8 mouse cellular contexts compared by ENCODE assay signal in genomic region chr7:126693256-126693655, GRCm38 (mm10). TPM values are rescaled to one million over a fixed set of nuclear protein-coding genes. Genes with fewer than 3 reads are reported as not detected.
A peak's percentile ranks its signal among the peaks of the same experiment; 100 is the strongest.
DNase-seq lines count a peak whose midpoint lies in the region; ATAC-seq and TF ChIP-seq lines count a peak whose summit lies in the region.

No protein-coding gene starts in this region.

- peaks cover 14 to 36% of the 10 kb centered on the region in 2 experiments for H3K4me1 ChIP-seq in CH12.LX (ENCODE audit: control insufficient read depth in 1 of 2, insufficient read depth in 2 of 2)

- H3K36me3 ChIP-seq in CH12.LX (replicated peaks in 1 of 2; ENCODE audit: control insufficient read depth in 1 of 2, insufficient read depth in 1 of 2, low read length in 1 of 2): peaks cover 29 to 57% of the 10 kb centered on the region in 2 experiments

- peak; percentile 94 for TF ChIP-seq RAD21 in CH12.LX (IDR thresholded peaks at IDR 0.05; ENCODE audit: low read depth, low read length)

- no peak overlapping the region for H3K4me2 ChIP-seq in CH12.LX (ENCODE audit: insufficient read depth, low read depth, poor library complexity, severe bottlenecking)

- TF ChIP-seq POLR2A in CH12.LX (IDR thresholded peaks at IDR 0.05; ENCODE audit: low read depth, low read length): no peak

- dilution Hi-C loops in CH12.LX (cut with MboI; ENCODE audit: extremely low pct_ligation_motif_present, extremely low pct_unique_long_range_greater_than_20kb, low sequenced_read_pairs): no loop called here

- in situ Hi-C loops in CH12.LX (cut with MboI; ENCODE audit: low pct_ligation_motif_present, low pct_unique_long_range_greater_than_20kb, low sequenced_read_pairs): loop anchor here (5.0 kb wide), 2 partner anchors 51 to 494 kb away; no protein-coding TSS in a partner anchor

- H3K27ac ChIP-seq in CH12.LX (ENCODE audit: insufficient read depth, low read depth): no peak overlapping the region

- peaks cover 24% of the 10 kb centered on the region for H3K79me2 ChIP-seq in CH12.LX (replicated peaks; ENCODE audit: control insufficient read depth, extremely low read depth, insufficient read depth, poor library complexity, severe bottlenecking)

- TF ChIP-seq CTCF in CH12.LX (conservative IDR thresholded peaks at IDR 0.05 in 1 of 2, IDR thresholded peaks at IDR 0.05 in 1 of 2; ENCODE audit: low read depth in 2 of 2, low read length in 2 of 2): peak; percentile 87 to 95

- H3K27me3 ChIP-seq in CH12.LX (replicated peaks): no peaks in the 10 kb centered on the region

- no peak for TF ChIP-seq EP300 in CH12.LX (IDR thresholded peaks at IDR 0.05; ENCODE audit: low read length)

- H3K4me3 ChIP-seq in CH12.LX (replicated peaks in 1 of 3; ENCODE audit: low read depth in 2 of 3, low read length in 2 of 3, poor library complexity in 1 of 3): no peak overlapping the region

- peak; percentile 45 for ATAC-seq in common myeloid progenitor, adult 5-6 weeks (replicated peaks; ENCODE audit: low read depth, poor library complexity, severe bottlenecking)
- ATAC-seq in granulocyte monocyte progenitor cell, adult 5-6 weeks (replicated peaks; ENCODE audit: poor library complexity, severe bottlenecking): peak; percentile 40
- peak; percentile 60 for ATAC-seq in megakaryocyte progenitor cell, adult 5-6 weeks (replicated peaks; ENCODE audit: poor library complexity)

- H3K9me3 ChIP-seq in CH12.LX (replicated peaks; ENCODE audit: low read length): no peaks in the 10 kb centered on the region

- DNase-seq in CH12.LX (ENCODE audit: extremely low read depth): peak; percentile 90
- peak; percentile 63 for DNase-seq in WW6 (ENCODE audit: low read depth, low spot score)
- DNase-seq in layer of hippocampus, postnatal 10 days (ENCODE audit: low spot score in 2 of 2): peak; percentile 90 to 91
- peak; percentile 81 for DNase-seq in right cerebral cortex, postnatal 14 days
- peak; percentile 67 for DNase-seq in yolk sac, embryonic 10.5 days (ENCODE audit: low spot score)

- H3K9ac ChIP-seq in CH12.LX (ENCODE audit: insufficient read depth, low read depth): no peak overlapping the region

TF ChIP-seq in CH12.LX, 34 proteins besides CTCF, POLR2A, EP300 and RAD21:
- TF ChIP-seq PAX5 (IDR thresholded peaks at IDR 0.05; ENCODE audit: low read length) (no peak), MAZ (IDR thresholded peaks at IDR 0.05; ENCODE audit: low read depth, low read length) (0 out of 2 replicates have a peak, but pooled peaks have one; percentile 68), SIN3A (IDR thresholded peaks at IDR 0.05; ENCODE audit: low read length) (peak; percentile 35; the same call in 1 of the 2 replicates), JUN (IDR thresholded peaks at IDR 0.05; ENCODE audit: insufficient read depth, low read depth, low read length) (no peak), SMC3 (IDR thresholded peaks at IDR 0.05; ENCODE audit: low read depth, low read length) (peak; percentile 75), KAT2A (IDR thresholded peaks at IDR 0.05; ENCODE audit: insufficient replicate concordance, low read length) (no peak), NELFE (IDR thresholded peaks at IDR 0.05; ENCODE audit: low read depth, low read length) (peak; percentile 42; the same call in 1 of the 2 replicates), HCFC1 (IDR thresholded peaks at IDR 0.05; ENCODE audit: low read depth, low read length) (0 out of 2 replicates have a peak, but pooled peaks have one; percentile 20), IRF4 (IDR thresholded peaks at IDR 0.05; ENCODE audit: low read depth, low read length) (0 out of 2 replicates have a peak, but pooled peaks have one; percentile 31), CHD2 (IDR thresholded peaks at IDR 0.05; ENCODE audit: low read length) (no peak), ETS1 (conservative IDR thresholded peaks at IDR 0.05; ENCODE audit: low read depth, low read length) (no peak), USF1 (IDR thresholded peaks at IDR 0.05; ENCODE audit: low read depth, low read length) (no peak), ZC3H11A (IDR thresholded peaks at IDR 0.05; ENCODE audit: low read depth, low read length) (no peak), MYC (IDR thresholded peaks at IDR 0.05; ENCODE audit: low read depth, low read length) (0 out of 2 replicates have a peak, but pooled peaks have one; percentile 32), ELF1 (IDR thresholded peaks at IDR 0.05; ENCODE audit: low read depth, low read length) (0 out of 2 replicates have a peak, but pooled peaks have one; percentile 16), ZNF384 (IDR thresholded peaks at IDR 0.05; ENCODE audit: low read depth, low read length) (peak; percentile 34; the same call in 1 of the 2 replicates)
TF ChIP-seq in CH12.LX: peak in this region for 9.

RNA-seq across cellular contexts. Expression of gene Bola2, which starts 1.9 kb away (rescaled TPM):
- total RNA-seq in CH12.LX (2012; rRNA removed) (136 and 155 TPM in 2 replicates), CH12.LX (2014; rRNA removed) (60.4 and 72.8 TPM in 2 replicates)
- 341 and 353 TPM in 2 replicates for polyA plus RNA-seq in CH12.LX (2012; ENCODE audit: insufficient read length, low read depth)
- total RNA-seq in common myeloid progenitor, adult 5-6 weeks (2017): 119 and 144 TPM in 2 replicates
- 151 and 195 TPM in 2 replicates for total RNA-seq in granulocyte monocyte progenitor cell, adult 5-6 weeks (2014; fragmentation: Nextera tagmentation)
- total RNA-seq in granulocyte monocyte progenitor cell, adult 5-6 weeks (2017): 135 and 158 TPM in 2 replicates
- total RNA-seq in layer of hippocampus, postnatal 10 days (2021): 100 to 1,000 TPM; 114 to 137 TPM
- 89.8 and 95.2 TPM in 2 replicates for total RNA-seq in megakaryocyte progenitor cell, adult 5-6 weeks (2015)
- total RNA-seq in megakaryocyte progenitor cell, adult 5-6 weeks (2017): 168 and 218 TPM in 2 replicates

RNA-seq across cellular contexts. Expression of gene Slx1b, which starts 2.3 kb away (rescaled TPM):
- total RNA-seq in CH12.LX (2012; rRNA removed) (5.0 and 5.6 TPM in 2 replicates), CH12.LX (2014; rRNA removed) (4.4 and 4.7 TPM in 2 replicates)
- 5.6 and 8.3 TPM in 2 replicates for polyA plus RNA-seq in CH12.LX (2012; ENCODE audit: insufficient read length, low read depth)
- 3.4 and 6.0 TPM in 2 replicates for total RNA-seq in common myeloid progenitor, adult 5-6 weeks (2017)
- 9.3 and 13.3 TPM in 2 replicates for total RNA-seq in granulocyte monocyte progenitor cell, adult 5-6 weeks (2014; fragmentation: Nextera tagmentation)
- total RNA-seq in granulocyte monocyte progenitor cell, adult 5-6 weeks (2017): 5.4 and 6.3 TPM in 2 replicates
- total RNA-seq in layer of hippocampus, postnatal 10 days (2021): 10 to 100 TPM; 20.1 to 21.5 TPM
- 4.2 and 4.8 TPM in 2 replicates for total RNA-seq in megakaryocyte progenitor cell, adult 5-6 weeks (2015)
- total RNA-seq in megakaryocyte progenitor cell, adult 5-6 weeks (2017): 4.6 and 4.7 TPM in 2 replicates

RNA-seq across cellular contexts. Expression of gene Coro1a, which starts 14.3 kb away (rescaled TPM):
- total RNA-seq in CH12.LX (2012; rRNA removed) (287 and 312 TPM in 2 replicates), CH12.LX (2014; rRNA removed) (349 and 371 TPM in 2 replicates)
- 203 and 228 TPM in 2 replicates for polyA plus RNA-seq in CH12.LX (2012; ENCODE audit: insufficient read length, low read depth)
- total RNA-seq in common myeloid progenitor, adult 5-6 weeks (2017): 301 and 302 TPM in 2 replicates
- 497 and 510 TPM in 2 replicates for total RNA-seq in granulocyte monocyte progenitor cell, adult 5-6 weeks (2014; fragmentation: Nextera tagmentation)
- 409 and 441 TPM in 2 replicates for total RNA-seq in granulocyte monocyte progenitor cell, adult 5-6 weeks (2017)
- total RNA-seq in layer of hippocampus, postnatal 10 days (2021): 100 to 1,000 TPM; 145 to 151 TPM
- 259 and 365 TPM in 2 replicates for total RNA-seq in megakaryocyte progenitor cell, adult 5-6 weeks (2015)
- total RNA-seq in megakaryocyte progenitor cell, adult 5-6 weeks (2017): 366 and 525 TPM in 2 replicates

RNA-seq across cellular contexts. Expression of gene Sult1a1, which starts 17.0 kb away (rescaled TPM):
- total RNA-seq in CH12.LX (2012; rRNA removed) (0.17 and 0.34 TPM in 2 replicates), CH12.LX (2014; rRNA removed) (0.80 and 0.87 TPM in 2 replicates)
- polyA plus RNA-seq in CH12.LX (2012; ENCODE audit: insufficient read length, low read depth): 0.87 and 1.4 TPM in 2 replicates
- total RNA-seq in common myeloid progenitor, adult 5-6 weeks (2017): 0.37 TPM in 1 of 2 replicates, not detected in the other
- 0.85 TPM in 1 of 2 replicates, not detected in the other for total RNA-seq in granulocyte monocyte progenitor cell, adult 5-6 weeks (2014; fragmentation: Nextera tagmentation)
- 0.56 and 1.6 TPM in 2 replicates for total RNA-seq in granulocyte monocyte progenitor cell, adult 5-6 weeks (2017)
- 1 to 10 TPM; 3.8 to 5.3 TPM for total RNA-seq in layer of hippocampus, postnatal 10 days (2021)
- total RNA-seq in megakaryocyte progenitor cell, adult 5-6 weeks (2015): 1.7 and 3.2 TPM in 2 replicates
- 1.0 and 3.6 TPM in 2 replicates for total RNA-seq in megakaryocyte progenitor cell, adult 5-6 weeks (2017)

RNA-seq across cellular contexts. Expression of gene Sgf29, which starts 44.1 kb away (rescaled TPM):
- total RNA-seq in CH12.LX (2012; rRNA removed): 45.9 and 55.6 TPM in 2 replicates
- total RNA-seq in CH12.LX (2014; rRNA removed): 20.5 and 31.7 TPM in 2 replicates
- polyA plus RNA-seq in CH12.LX (2012; ENCODE audit: insufficient read length, low read depth): 70.0 and 71.7 TPM in 2 replicates
- 40.8 and 51.8 TPM in 2 replicates for total RNA-seq in common myeloid progenitor, adult 5-6 weeks (2017)
- total RNA-seq in granulocyte monocyte progenitor cell, adult 5-6 weeks (2014; fragmentation: Nextera tagmentation): 129 and 133 TPM in 2 replicates
- total RNA-seq in granulocyte monocyte progenitor cell, adult 5-6 weeks (2017): 53.3 and 79.1 TPM in 2 replicates
- 10 to 100 TPM; 27.1 to 36.3 TPM for total RNA-seq in layer of hippocampus, postnatal 10 days (2021)
- 65.7 and 74.6 TPM in 2 replicates for total RNA-seq in megakaryocyte progenitor cell, adult 5-6 weeks (2015)
- 40.1 and 52.5 TPM in 2 replicates for total RNA-seq in megakaryocyte progenitor cell, adult 5-6 weeks (2017)
